Mouse (Mus musculus): ENCODE results near the gene Mpzl1. TPM values are rescaled to one million over a fixed set of nuclear protein-coding genes. Genes with fewer than 3 reads are reported as not detected.

The Mpzl1 gene
- polyA plus RNA-seq, 1 experiment from 2014 or later: 129 TPM

DNA sequence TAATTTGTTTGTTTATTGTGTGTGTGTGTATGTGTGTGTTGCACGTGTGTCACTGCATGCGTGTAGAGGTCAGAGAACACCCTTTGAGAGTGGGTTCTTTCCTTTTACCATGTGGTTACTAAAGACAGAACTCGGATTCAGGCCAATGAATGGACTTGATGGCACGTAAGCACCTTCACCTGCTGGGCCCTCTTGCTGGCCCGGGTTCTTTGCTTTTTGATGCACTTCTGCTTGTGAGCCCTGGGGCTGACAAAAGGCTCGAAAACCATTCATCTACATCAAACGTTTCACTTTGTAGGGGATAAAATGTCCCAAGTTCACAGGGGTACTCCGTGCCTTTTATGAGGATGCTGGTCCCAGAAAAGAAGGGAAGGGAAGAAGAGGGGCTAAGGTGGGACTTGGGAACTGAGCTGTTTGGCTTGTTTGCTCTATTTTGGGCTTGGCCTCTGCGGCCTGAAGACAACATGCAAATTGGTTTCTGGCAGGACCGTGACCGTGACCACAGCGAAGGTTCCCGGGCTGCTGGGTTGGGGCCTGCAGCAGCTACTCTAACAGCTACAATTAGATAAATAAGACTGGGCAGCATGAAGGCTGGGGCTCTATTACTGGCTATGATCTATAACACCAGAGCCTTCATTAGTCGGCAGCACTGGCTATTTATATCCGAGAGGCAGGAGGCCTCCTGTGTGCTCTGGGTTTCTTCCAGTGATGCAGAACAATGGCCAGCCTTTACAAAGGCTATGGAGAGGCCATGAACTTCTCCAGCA is 28.3 kb upstream of the Mpzl1 start:
- Histone ChIP-seq H3K4me1 (ENCODE audit: control insufficient read depth, insufficient read depth, low read length) (peaks cover 43% of the 10 kb centered on the region), H3K9ac (ENCODE audit: low read depth, low read length) (peak overlapping the region; percentile 39; the same call in 1 of the 2 replicates), H3K9me3 (replicated peaks; ENCODE audit: control insufficient read depth, low read length) (no peaks in the 10 kb centered on the region), H3K4me3 (ENCODE audit: low read depth, low read length) (no peak overlapping the region), H3K4me2 (peak overlapping the region; percentile 22; the same call in 1 of the 2 replicates), H3K36me3 (ENCODE audit: control insufficient read depth, insufficient read depth, low read length) (peaks cover 11% of the 10 kb centered on the region), H3K27ac (ENCODE audit: low read depth, low read length) (peak overlapping the region; percentile 86), H3K27me3 (ENCODE audit: control insufficient read depth, insufficient read depth, low read length) (no peaks in the 10 kb centered on the region)
- 53% methylated on average over 15 of the region's 15 CpGs for WGBS (ENCODE audit: insufficient replicate concordance)
- no peak for ATAC-seq (replicated peaks; ENCODE audit: insufficient number of reproducible peaks, low FRiP score, low TSS enrichment)

DNA sequence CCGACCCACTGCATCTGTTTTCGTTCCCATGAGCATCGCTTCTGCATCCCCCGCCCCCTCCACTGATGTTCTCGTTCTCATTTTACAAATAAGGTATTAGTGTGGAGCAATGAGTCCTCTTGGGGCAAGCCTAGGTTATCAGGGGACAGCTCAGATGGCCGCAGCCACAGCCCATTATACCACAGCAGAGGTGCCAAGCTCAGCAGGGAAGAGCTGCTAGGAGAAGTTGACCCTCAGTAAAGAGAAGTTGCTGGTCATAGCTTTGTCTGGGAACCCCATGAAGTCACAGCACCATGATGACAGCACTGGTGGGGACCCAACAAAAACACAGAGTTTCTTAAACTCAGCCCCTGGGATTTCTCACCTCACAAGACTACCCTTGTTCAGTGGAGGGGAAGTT is 27.4 kb upstream of the Mpzl1 start:
- 80% methylated on average over 6 of the region's 6 CpGs for WGBS (ENCODE audit: insufficient replicate concordance)
- H3K9ac ChIP-seq (ENCODE audit: low read depth, low read length): no peak overlapping the region
- peaks cover 35% of the 10 kb centered on the region for H3K4me1 ChIP-seq (ENCODE audit: control insufficient read depth, insufficient read depth, low read length)

DNA sequence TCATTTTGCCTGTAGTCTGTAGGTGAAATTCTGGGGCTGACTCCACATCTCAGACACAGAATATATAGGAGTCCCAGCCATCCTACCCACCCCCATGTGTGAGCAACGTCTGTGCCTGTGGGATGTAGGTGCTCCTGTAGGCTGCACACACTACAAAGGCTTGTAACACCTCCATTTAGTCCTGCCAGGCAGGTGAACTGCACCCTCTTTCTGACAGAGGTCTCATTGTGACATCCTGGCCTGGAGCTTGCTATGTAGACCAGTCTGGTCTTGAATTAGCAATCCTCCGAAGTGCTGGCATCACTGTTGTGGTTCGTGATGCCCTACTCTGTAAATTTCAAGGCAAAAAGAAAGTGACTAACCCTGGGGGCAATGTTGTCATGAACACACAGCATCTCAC is 26.9 kb upstream of the Mpzl1 start:
- H3K4me3 ChIP-seq (ENCODE audit: low read depth, low read length): no peak overlapping the region
- H3K27ac ChIP-seq (ENCODE audit: low read depth, low read length): no peak overlapping the region
- no peak overlapping the region for H3K9ac ChIP-seq (ENCODE audit: low read depth, low read length)
- H3K9me3 ChIP-seq (replicated peaks; ENCODE audit: control insufficient read depth, low read length): no peaks in the 10 kb centered on the region
- no peak for ATAC-seq (replicated peaks; ENCODE audit: insufficient number of reproducible peaks, low FRiP score, low TSS enrichment)
- WGBS (ENCODE audit: insufficient replicate concordance): 54% methylated on average over 3 of the region's 3 CpGs
- H3K36me3 ChIP-seq (ENCODE audit: control insufficient read depth, insufficient read depth, low read length): peaks cover 16% of the 10 kb centered on the region
- H3K4me2 ChIP-seq: no peak overlapping the region
- H3K4me1 ChIP-seq (ENCODE audit: control insufficient read depth, insufficient read depth, low read length): peaks cover 29% of the 10 kb centered on the region
- no peaks in the 10 kb centered on the region for H3K27me3 ChIP-seq (ENCODE audit: control insufficient read depth, insufficient read depth, low read length)

More for the DNA sequence above, 27.4 kb upstream of the Mpzl1 start:
- no peak overlapping the region for H3K4me3 ChIP-seq (ENCODE audit: low read depth, low read length)
- no peaks in the 10 kb centered on the region for H3K9me3 ChIP-seq (replicated peaks; ENCODE audit: control insufficient read depth, low read length)
- H3K27me3 ChIP-seq (ENCODE audit: control insufficient read depth, insufficient read depth, low read length): no peaks in the 10 kb centered on the region
- peaks cover 16% of the 10 kb centered on the region for H3K36me3 ChIP-seq (ENCODE audit: control insufficient read depth, insufficient read depth, low read length)
- ATAC-seq (replicated peaks; ENCODE audit: insufficient number of reproducible peaks, low FRiP score, low TSS enrichment): no peak
- no peak overlapping the region for H3K4me2 ChIP-seq
- 0 out of 2 replicates have a peak overlapping the region, but pooled peaks have one; percentile 86 for H3K27ac ChIP-seq (ENCODE audit: low read depth, low read length)

DNA sequence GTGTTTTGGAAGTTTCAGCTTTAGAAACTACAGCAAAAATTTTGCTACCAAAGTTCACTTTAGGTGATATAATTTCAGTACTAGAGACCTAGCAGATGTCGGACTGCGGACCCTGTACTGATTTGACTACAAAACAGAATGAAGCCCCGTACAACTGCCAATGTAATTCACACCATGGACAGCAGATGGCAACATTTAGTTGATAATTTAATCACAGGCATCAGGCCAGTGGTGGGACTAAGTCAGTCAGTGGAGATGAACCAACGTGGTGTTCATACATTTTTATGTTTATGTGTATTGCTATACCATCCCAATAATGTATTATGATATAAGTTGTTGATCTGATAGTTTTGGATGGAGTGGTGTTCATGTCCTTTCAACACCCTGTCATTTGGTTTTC is 26.4 kb upstream of the Mpzl1 start:
- Histone ChIP-seq H3K27me3 (ENCODE audit: control insufficient read depth, insufficient read depth, low read length) (no peaks in the 10 kb centered on the region), H3K4me3 (ENCODE audit: low read depth, low read length) (no peak overlapping the region), H3K4me1 (ENCODE audit: control insufficient read depth, insufficient read depth, low read length) (peaks cover 26% of the 10 kb centered on the region), H3K36me3 (ENCODE audit: control insufficient read depth, insufficient read depth, low read length) (peaks cover 16% of the 10 kb centered on the region), H3K9ac (ENCODE audit: low read depth, low read length) (no peak overlapping the region), H3K4me2 (no peak overlapping the region), H3K9me3 (replicated peaks; ENCODE audit: control insufficient read depth, low read length) (no peaks in the 10 kb centered on the region), H3K27ac (ENCODE audit: low read depth, low read length) (no peak overlapping the region)
- WGBS (ENCODE audit: insufficient replicate concordance): 34% methylated on average over 4 of the region's 4 CpGs
- ATAC-seq (replicated peaks; ENCODE audit: insufficient number of reproducible peaks, low FRiP score, low TSS enrichment): no peak

DNA sequence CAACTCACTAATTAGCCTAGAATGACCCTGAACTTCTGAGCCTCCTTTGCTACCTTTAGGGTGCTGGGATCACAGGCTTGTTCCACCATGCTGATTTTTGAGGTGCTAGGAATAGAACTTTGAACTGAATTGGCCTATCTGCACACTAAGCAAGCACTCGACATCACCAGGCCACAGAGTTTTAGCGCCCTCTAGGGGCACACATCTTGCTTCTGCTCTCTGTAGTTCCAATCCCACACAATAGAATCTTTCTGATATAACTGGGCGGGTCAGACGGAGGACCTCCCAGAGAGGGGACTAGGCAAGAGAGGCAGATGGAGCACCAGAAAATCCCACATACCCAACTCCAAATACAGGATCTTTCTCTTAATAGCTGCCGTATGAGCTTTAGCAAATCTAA is 24.3 kb upstream of the Mpzl1 start:
- Histone ChIP-seq H3K4me3 (ENCODE audit: low read depth, low read length) (no peak overlapping the region), H3K9me3 (replicated peaks; ENCODE audit: control insufficient read depth, low read length) (no peaks in the 10 kb centered on the region), H3K36me3 (ENCODE audit: control insufficient read depth, insufficient read depth, low read length) (peaks cover 23% of the 10 kb centered on the region), H3K9ac (ENCODE audit: low read depth, low read length) (no peak overlapping the region), H3K27ac (ENCODE audit: low read depth, low read length) (no peak overlapping the region), H3K4me2 (no peak overlapping the region), H3K4me1 (ENCODE audit: control insufficient read depth, insufficient read depth, low read length) (peaks cover 16% of the 10 kb centered on the region), H3K27me3 (ENCODE audit: control insufficient read depth, insufficient read depth, low read length) (no peaks in the 10 kb centered on the region)
- 47% methylated on average over 5 of the region's 5 CpGs for WGBS (ENCODE audit: insufficient replicate concordance)
- no peak for ATAC-seq (replicated peaks; ENCODE audit: insufficient number of reproducible peaks, low FRiP score, low TSS enrichment)

DNA sequence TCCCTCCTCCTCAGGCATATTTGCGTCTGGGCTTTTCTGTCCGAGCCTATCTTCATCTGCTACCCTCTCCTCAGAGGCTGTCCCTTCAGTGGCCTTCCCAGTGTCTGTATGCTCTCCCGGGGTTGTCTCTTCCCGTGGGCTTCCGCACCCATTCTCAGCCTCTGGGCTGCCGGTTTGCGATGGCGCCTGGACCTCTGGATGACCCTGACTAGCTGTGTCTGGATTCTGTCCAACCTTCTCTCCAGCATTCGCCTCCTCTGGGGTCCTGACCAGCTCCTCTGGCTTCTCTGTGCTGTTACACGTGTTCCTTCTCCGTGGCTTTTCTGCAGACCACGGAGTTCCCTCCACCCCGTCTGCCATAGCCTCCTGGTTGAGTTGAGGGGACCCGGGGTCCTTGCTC is 21.1 kb upstream of the Mpzl1 start:
- Histone ChIP-seq H3K9me3 (replicated peaks; ENCODE audit: control insufficient read depth, low read length) (no peaks in the 10 kb centered on the region), H3K4me1 (ENCODE audit: control insufficient read depth, insufficient read depth, low read length) (peaks cover 9% of the 10 kb centered on the region; the same call in 1 of the 2 replicates), H3K4me2 (no peak overlapping the region), H3K9ac (ENCODE audit: low read depth, low read length) (no peak overlapping the region), H3K27me3 (ENCODE audit: control insufficient read depth, insufficient read depth, low read length) (no peaks in the 10 kb centered on the region), H3K27ac (ENCODE audit: low read depth, low read length) (0 out of 2 replicates have a peak overlapping the region, but pooled peaks have one; percentile 6), H3K36me3 (ENCODE audit: control insufficient read depth, insufficient read depth, low read length) (peaks cover 21% of the 10 kb centered on the region), H3K4me3 (ENCODE audit: low read depth, low read length) (no peak overlapping the region)
- no peak for ATAC-seq (replicated peaks; ENCODE audit: insufficient number of reproducible peaks, low FRiP score, low TSS enrichment)
- WGBS (ENCODE audit: insufficient replicate concordance): 54% methylated on average over 14 of the region's 14 CpGs

DNA sequence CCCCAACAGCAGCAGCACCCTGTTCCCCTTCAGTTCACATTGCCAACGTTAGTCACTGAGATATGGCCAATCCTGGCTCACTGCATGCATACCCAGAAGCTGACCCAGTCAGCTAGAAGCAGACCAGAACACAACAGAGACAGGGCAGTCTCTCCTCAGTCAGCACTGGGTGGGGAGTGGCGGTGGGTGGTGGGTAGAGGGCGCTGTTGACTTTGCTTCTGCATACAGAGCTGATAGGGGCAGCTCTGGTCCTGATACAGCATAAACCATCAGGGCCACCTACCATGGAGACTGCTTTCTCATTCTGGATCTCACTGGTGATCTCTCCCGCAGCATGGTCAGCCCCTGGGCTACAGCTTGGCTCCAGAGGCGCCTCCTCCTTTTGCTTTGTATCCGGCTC is 20.7 kb upstream of the Mpzl1 start:
- 0 out of 2 replicates have a peak overlapping the region, but pooled peaks have one; percentile 6 for H3K27ac ChIP-seq (ENCODE audit: low read depth, low read length)
- H3K27me3 ChIP-seq (ENCODE audit: control insufficient read depth, insufficient read depth, low read length): no peaks in the 10 kb centered on the region
- no peak overlapping the region for H3K4me3 ChIP-seq (ENCODE audit: low read depth, low read length)
- H3K9me3 ChIP-seq (replicated peaks; ENCODE audit: control insufficient read depth, low read length): no peaks in the 10 kb centered on the region
- no peak for ATAC-seq (replicated peaks; ENCODE audit: insufficient number of reproducible peaks, low FRiP score, low TSS enrichment)
- H3K9ac ChIP-seq (ENCODE audit: low read depth, low read length): no peak overlapping the region
- WGBS (ENCODE audit: insufficient replicate concordance): 70% methylated on average over 6 of the region's 6 CpGs
- peaks cover 9% of the 10 kb centered on the region; the same call in 1 of the 2 replicates for H3K4me1 ChIP-seq (ENCODE audit: control insufficient read depth, insufficient read depth, low read length)
- peaks cover 23% of the 10 kb centered on the region for H3K36me3 ChIP-seq (ENCODE audit: control insufficient read depth, insufficient read depth, low read length)
- no peak overlapping the region for H3K4me2 ChIP-seq

DNA sequence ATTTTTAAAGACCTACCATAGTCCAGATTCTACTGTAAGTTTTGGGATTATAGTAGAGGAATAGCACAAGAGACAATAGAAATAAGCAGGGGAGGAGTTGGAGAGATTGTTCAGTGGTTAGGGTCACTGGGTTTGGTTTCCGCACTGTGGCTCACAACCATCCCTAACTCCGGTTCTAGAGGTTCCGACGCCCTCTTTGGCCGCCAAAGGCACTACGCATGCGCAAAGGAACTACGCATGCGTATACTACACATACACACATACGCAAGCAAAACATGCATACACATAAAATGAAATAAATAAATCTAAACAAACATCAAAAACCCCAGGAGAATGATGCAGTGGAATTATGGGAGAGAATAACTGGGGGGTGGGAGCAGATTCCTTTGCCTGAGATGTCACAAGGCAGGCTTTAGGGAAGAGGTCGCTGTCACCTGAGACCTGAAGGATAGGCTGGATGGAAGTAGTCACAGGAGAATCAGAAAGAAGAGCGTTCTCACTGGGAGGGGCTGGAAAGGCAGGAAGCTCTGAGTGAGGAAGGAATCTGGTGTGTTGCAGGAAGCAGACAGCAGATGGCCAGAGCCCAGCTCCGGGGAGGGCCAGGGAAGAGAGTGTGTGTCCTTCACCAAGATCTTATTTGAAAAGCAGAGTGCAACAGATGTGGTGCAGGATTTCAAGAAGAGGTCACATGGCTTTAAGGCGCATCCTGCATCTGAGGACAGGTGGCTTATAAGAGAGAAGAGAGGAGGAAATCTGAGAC is 19.0 kb upstream of the Mpzl1 start:
- Histone ChIP-seq H3K9me3 (replicated peaks; ENCODE audit: control insufficient read depth, low read length) (no peaks in the 10 kb centered on the region), H3K4me1 (ENCODE audit: control insufficient read depth, insufficient read depth, low read length) (peaks cover 9% of the 10 kb centered on the region; the same call in 1 of the 2 replicates), H3K4me3 (ENCODE audit: low read depth, low read length) (no peak overlapping the region), H3K27me3 (ENCODE audit: control insufficient read depth, insufficient read depth, low read length) (no peaks in the 10 kb centered on the region), H3K27ac (ENCODE audit: low read depth, low read length) (no peak overlapping the region; the same call in 1 of the 2 replicates), H3K36me3 (ENCODE audit: control insufficient read depth, insufficient read depth, low read length) (peaks cover 35% of the 10 kb centered on the region), H3K4me2 (no peak overlapping the region), H3K9ac (ENCODE audit: low read depth, low read length) (no peak overlapping the region)
- WGBS (ENCODE audit: insufficient replicate concordance): 80% methylated on average over 14 of the region's 14 CpGs
- ATAC-seq (replicated peaks; ENCODE audit: insufficient number of reproducible peaks, low FRiP score, low TSS enrichment): peak; percentile 36; the same call in 1 of the 2 replicates
